Mouse (Mus musculus) spleen, embryonic (tissue): ENCODE data around the gene Olfr1352.
"Not testable (repeated sequence)": the region's sequence is repeated elsewhere in the genome, so short reads cannot be mapped to it uniquely, and the experiment has no call there.

Source experiments
- CTCF ChIA-PET: fragments of 350-600 bp; sonication (Branson Sonifier 250); formaldehyde crosslinking; loops from one replicate; lab custom pipeline; 2022; lab: Charles Lee

Olfr1352 gene

GRCm38 (mm10) chr10:78980750-78981149 lies at the start of gene Olfr1352:
TSS of gene Olfr1352 (plus strand) at chr10:78981050.
- CTCF ChIA-PET = no interaction called here

DNA sequence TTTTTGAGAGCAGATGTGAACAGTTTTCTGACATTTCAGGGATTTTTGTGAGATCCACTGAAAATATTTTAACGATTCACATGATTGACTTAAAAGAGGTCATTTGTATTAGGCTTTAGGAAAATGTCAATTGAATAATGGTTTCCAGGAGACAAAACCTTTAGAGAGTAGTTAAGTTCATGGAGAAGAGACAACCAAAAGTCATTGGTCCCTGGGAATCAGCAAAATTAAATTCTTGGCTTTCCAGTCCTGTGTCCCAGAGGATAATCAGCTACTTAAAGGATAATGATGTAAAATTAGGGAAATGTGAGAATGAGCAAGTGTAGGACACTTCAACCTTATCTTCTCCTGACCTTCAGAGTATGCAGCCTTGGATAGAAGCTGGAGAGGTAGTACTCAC lies 30.5 kb upstream of the Olfr1352 start, which contains the start of gene Olfr8:
Gene Olfr8, plus strand, starts transcription at position 301 of the 400 bp plus-strand sequence.
- CTCF ChIA-PET = not testable (repeated sequence)

DNA sequence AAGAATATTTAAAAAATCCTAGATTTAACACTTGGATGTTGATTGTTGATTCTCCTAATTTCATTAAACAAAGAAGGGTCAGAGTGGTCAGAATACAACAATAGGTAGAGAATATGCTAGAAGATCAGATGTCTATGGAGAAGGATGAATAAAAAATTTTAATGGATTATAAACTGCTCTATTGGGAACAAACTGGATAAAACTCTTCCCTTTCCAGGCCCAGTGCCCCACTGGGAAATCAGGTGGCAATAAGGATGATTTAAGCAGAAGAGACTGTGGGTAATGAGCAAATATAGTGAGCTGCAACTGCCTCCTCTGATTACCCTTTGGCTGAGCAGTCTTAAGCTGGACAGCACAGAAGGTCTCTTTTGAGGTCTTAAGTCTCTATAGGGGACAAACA lies 17.8 kb upstream of the Olfr1352 start, which contains the start of gene Olfr1353:
Gene Olfr1353, plus strand, starts transcription at position 301 of the 400 bp plus-strand sequence.
- CTCF ChIA-PET = not testable (repeated sequence)

DNA sequence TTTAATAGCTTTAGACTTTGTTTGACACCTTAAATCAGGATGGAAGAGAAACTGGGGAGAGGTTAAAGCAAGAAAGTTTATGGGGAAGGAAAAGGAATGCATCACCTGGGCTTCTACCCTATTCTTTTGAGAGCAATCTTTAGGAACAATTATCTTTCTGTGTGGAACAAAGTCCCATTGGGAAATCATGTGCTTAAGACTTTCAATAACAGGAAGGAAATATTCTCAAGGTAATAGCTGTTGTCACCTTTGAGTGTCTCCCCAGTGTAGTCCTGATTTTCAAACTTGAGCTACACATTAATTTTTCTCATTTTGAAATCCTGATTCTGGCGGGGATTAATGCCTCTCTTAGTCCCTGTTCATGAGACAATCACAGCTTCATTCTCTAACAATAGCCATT lies 31.3 kb downstream of the Olfr1352 start, which contains the start of gene Olfr1351:
Gene Olfr1351, plus strand, starts transcription at position 301 of the 400 bp plus-strand sequence.
- CTCF ChIA-PET = no interaction called here

GRCm38 (mm10) chr10:79028441-79028840 lies 47.6 kb downstream of the Olfr1352 start, which contains the start of gene Olfr57:
TSS of gene Olfr57 (plus strand) at chr10:79028741.
- CTCF ChIA-PET = no interaction called here
